Mouse (Mus musculus) T-helper 2 cell (primary cell): ENCODE measurements around the gene Emx2.

Experiments
- in situ Hi-C: fragments of 300-600 bp; cut with MboI, MseI; formaldehyde crosslinking; loops from one replicate; pipeline ENCODE4 v1.15.1; 2025; ENCODE audit warnings: high pct_unique_total_duplicates

Gene Emx2

GRCm38 (mm10) chr19:59461481-59462421 is 3.6 kb downstream of the Emx2 start:
- in situ Hi-C loops: loop anchor here (10.0 kb wide), 1 partner anchor 683 kb away; no protein-coding TSS in a partner anchor

DNA sequence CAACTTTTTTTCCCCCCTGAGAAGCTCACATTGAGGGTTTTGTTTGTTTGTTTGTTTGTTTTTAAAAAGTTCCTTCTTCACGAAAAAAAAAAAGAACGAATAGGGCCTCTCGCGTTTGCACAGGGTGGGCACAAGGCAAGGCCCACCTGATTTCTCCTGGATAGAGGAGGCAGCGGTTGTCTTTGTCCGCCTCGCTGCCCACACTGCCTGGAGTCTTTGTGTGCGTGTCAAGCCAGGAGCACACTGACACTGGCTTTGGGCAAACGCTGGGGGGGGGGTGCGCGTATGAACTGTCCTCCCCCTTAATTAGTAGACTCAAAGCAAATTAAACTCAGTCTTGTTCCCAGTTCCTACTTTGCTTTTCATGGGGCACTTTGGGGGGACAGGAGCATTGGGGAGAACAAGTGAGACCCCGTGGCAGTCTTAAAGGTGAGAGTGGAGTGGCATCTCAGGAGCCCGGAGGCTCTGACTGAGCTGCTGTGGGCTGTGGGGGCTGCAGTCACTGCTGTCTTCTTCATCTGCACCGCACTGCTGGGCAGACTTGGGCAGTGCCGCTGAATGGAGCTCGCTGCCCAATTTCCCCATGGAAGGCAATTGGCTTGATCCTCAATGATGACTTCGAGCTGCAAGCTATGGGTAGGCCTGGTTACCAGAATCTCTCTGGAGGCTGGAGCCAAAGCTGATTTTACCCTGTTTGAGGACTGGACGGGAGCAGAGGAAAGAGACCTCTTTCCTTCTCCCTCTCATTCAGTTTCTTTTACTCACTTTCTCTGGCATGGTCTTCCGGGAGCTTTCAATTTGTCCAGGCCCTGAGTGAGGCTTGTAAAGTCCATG is 4.5 kb downstream of the Emx2 start:
- in situ Hi-C loops: loop anchor here (10.0 kb wide), 1 partner anchor 682 kb away; no protein-coding TSS in a partner anchor

GRCm38 (mm10) chr19:59463842-59464443 is 5.8 kb downstream of the Emx2 start:
- in situ Hi-C loops: loop anchor here (10.0 kb wide), 1 partner anchor 681 kb away; no protein-coding TSS in a partner anchor

DNA sequence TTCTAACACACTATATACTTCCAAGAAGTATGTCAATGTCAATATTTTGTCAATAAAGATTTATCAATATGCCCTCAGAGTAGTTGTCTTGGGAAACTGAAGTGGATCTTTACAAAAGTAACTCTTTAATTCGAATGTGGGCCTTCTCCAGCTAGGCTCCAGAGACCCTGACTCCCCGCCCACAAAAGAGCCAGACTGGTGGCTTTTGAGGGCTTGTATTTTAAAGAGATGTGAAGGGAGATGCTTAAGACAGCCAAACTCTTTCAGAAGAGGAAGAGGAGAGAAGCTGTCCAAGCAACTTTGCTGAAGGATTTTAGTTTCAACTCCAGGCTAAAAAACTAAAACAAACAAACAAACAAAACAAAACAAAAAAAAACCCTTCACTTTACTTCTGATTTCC is 7.1 kb downstream of the Emx2 start:
- in situ Hi-C loops: loop anchor here (10.0 kb wide), 1 partner anchor 680 kb away; no protein-coding TSS in a partner anchor

- in situ Hi-C loops: loop anchor here (10.0 kb wide), 1 partner anchor 679 kb away; no protein-coding TSS in a partner anchor
Observed at GRCm38 (mm10) chr19:59465751-59466410, 7.7 kb downstream of the Emx2 start.

DNA sequence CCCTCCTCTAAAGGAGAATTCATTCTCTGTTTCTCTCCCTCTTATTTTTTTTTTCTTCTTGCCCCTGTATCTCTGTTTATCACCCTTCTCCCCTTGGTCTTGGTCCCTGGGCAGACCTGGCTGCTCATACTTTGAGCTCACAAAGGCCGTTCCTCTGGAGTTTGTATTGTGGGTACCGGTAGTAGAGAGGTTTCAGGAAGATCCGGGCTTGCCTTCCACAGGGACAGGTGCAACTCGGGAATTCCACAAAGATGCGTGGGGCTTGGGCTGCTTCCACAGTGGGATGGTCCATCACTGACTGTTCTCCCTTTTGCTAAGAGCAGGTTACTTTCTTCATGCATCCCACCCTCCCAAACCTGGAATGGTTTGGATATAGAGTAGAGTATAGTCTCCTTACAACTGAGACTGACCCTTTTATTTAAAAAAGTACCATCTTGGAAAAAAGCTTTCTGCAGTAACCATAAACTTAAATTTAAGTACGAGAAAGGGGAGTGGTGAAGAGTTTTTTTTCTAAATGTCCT is 8.3 kb downstream of the Emx2 start:
- in situ Hi-C loops: loop anchor here (10.0 kb wide), 1 partner anchor 678 kb away; no protein-coding TSS in a partner anchor

GRCm38 (mm10) chr19:59467016-59467412 is 8.8 kb downstream of the Emx2 start:
- in situ Hi-C loops: loop anchor here (10.0 kb wide), 1 partner anchor 678 kb away; no protein-coding TSS in a partner anchor

GRCm38 (mm10) chr19:59467413-59468064 is 9.4 kb downstream of the Emx2 start:
- in situ Hi-C loops: loop anchor here (10.0 kb wide), 1 partner anchor 677 kb away; no protein-coding TSS in a partner anchor

GRCm38 (mm10) chr19:59468065-59468810 is 10.1 kb downstream of the Emx2 start:
- in situ Hi-C loops: loop anchor here (10.0 kb wide), 1 partner anchor 677 kb away; no protein-coding TSS in a partner anchor

- in situ Hi-C loops: loop anchor here (10.0 kb wide), 1 partner anchor 676 kb away; no protein-coding TSS in a partner anchor
Observed at GRCm38 (mm10) chr19:59469035-59469949, 11.1 kb downstream of the Emx2 start.

GRCm38 (mm10) chr19:59470074-59470630 is 12.0 kb downstream of the Emx2 start:
- in situ Hi-C loops: no loop called here

GRCm38 (mm10) chr19:59470913-59471312 is 12.7 kb downstream of the Emx2 start:
- in situ Hi-C loops: no loop called here

DNA sequence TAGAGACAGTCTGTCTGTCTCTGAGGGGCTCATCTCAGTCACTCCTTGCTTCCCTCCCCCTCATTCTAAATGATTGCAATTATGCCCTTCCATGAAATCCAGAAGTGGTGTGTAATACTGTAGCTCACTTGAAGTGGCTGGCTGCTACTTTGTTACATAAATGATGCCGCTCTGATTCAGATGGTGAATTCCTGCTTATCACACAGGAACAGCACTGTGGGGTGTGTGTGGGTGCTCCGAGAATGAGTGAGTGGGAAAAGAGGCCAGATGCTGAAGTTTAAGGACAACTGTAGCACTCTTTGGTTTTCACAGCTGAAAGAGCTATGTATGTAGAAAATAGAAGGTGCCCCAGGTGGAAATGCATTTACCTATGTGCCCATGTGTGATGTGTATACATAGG is 14.7 kb downstream of the Emx2 start:
- in situ Hi-C loops: no loop called here

GRCm38 (mm10) chr19:59479912-59480311 is 21.7 kb downstream of the Emx2 start:
- in situ Hi-C loops: no loop called here

DNA sequence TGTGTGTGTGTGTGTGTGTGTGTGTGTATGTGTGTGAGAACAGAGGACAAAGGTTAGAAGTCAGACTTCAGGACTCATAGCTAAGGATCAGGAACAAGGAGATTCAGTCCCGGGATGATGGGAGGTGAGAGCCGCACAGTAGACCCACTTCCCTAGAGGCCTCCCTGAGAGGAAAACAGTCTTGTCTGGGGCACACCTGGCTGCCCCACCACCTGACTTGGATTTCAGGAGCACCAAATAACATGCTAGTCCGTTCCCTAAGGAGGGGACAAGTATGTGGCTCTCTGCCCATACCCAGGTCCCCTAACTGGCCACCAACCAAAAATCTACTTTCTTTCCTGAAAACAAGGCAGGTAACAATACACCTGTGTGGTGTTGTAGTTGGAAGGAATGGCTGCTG is 22.4 kb downstream of the Emx2 start:
- in situ Hi-C loops: no loop called here

DNA sequence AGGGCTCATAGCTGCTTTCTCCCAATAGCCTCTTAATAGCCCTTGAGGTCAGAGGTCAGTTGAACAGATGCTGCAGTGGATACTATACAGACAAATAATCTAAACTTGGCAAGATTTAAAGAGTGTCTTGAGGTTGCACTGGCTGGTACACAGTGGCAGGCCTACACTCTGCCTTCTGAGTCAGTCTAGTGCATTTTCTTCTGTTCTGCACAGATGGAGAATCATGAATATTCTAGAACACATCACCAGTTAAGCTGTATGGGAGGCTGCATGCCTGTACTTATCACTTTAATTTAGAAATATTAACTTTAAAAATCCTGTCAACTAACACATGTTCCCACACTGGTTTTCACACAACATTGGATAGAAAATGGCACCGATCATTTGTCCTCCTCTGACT is 34.1 kb downstream of the Emx2 start:
- in situ Hi-C loops: no loop called here

DNA sequence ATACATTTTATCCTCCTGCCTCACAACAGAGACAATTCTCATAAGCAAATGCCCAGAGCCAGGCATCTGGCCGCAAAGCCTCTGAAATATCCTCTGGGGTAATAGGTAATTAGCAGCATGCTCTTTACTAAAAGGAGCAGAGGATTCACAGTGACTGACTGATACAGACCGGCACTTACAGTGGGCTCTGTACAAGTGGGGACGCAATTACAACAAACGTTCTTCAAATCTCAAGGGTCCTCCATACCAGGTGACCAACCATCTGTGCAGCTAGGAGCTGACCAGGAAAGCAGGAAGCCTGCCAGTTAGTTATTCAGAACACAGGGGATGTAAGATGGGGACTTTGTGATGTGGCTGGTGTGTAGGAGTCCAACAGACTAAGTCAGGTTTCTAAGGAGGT is 38.7 kb downstream of the Emx2 start:
- in situ Hi-C loops: no loop called here

GRCm38 (mm10) chr19:59508896-59509295 is 50.7 kb downstream of the Emx2 start:
- in situ Hi-C loops: no loop called here
